Mouse (Mus musculus) heart, adult 11 months (tissue): ENCODE measurements at regions not wholly inside any gene's neighbourhood (a gene's known extent, or its start where the extent isn't known, plus 50 kb on each side); places are given as distances from the start of the nearest gene placed in this dataset.

ENCODE experiments used
- DNase-seq: peaks from one replicate; pipeline ENCODE4 v3.0.0; 2022

- DNase-seq, result no peak
Measured at GRCm38 (mm10) chr7:78971644-78972313, 58.6 kb downstream of the Isg20 start.

- DNase-seq, result peak; percentile 61
Measured at GRCm38 (mm10) chr7:78989751-78990206, 63.5 kb upstream of the Acan start.

- DNase-seq, result peak; percentile 85
Measured at GRCm38 (mm10) chr7:78990302-78991038, 62.8 kb upstream of the Acan start.

- peak; percentile 48 for DNase-seq
Measured at GRCm38 (mm10) chr7:78992991-78993390, 60.3 kb upstream of the Acan start.

GRCm38 (mm10) chr7:78994134-78994533 is 59.1 kb upstream of the Acan start:
- DNase-seq, result no peak

GRCm38 (mm10) chr7:78995034-78995433 is 58.2 kb upstream of the Acan start:
- peak; percentile 44 for DNase-seq

- peak; percentile 2 for DNase-seq
Measured at GRCm38 (mm10) chr7:78995820-78996219, 57.5 kb upstream of the Acan start.
